Mouse (Mus musculus): Measurements from ENCODE around the gene Cdk11b. TPM values are rescaled to one million over a fixed set of nuclear protein-coding genes. Genes with fewer than 3 reads are reported as not detected.

Cdk11b gene
- polyA plus RNA-seq, 1 experiment, result 40.4 TPM

DNA sequence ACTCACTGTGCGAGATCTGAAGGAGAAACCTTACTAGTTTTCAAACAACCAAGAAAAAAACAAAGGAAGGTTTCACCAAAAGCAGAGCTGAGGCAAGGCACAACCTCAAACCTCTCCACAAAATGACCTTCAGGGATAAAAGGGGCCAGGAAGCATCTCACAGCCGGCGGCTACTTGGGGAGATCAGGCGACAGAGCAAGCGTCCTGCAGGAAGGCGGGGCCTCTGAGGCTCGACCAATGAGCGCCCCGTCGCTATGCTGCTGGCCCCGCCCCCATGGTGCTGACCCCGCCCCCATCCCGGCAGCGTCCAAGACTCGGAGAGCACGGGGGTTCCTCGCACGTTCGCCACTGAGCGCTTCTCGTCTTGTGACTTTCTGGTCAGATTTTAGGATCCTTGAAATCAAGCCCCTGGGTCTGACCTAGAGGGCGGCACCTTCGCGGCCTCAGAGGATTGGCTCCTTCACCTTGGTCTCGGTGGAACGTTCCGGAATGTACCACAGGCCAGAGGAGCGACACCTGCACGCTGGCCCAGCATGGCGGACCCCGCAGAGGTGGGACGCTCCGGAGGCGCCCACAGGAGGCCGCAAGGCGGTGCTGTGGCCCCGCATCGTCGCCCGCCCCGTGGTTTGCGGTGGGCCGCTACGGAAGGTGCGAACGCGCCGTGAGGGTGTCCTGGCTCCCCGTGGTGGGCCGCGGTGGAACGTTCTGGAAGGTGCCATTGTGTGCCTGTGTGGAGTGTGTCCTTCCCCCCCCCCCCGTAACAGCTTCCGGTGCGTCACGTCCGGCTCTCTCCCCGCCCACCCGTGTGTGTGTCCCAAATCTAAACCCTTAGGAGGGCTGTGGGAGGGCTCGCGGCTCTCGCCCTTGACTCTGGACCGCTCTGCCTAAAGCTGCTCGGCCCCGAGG is 23.3 kb upstream of the Cdk11b start, which contains the start of gene Slc35e2:
Slc35e2 (plus strand) TSS at position 326 of the 906 bp plus-strand sequence.
- Histone ChIP-seq H3K4me3 (ENCODE audit: insufficient read depth, poor library complexity, severe bottlenecking) (peak within 1 kb of the TSS; percentile 71), H3K27me3 (ENCODE audit: control insufficient read depth, insufficient read depth, insufficient read length) (no peaks in the 10 kb centered on the region), H3ac (ENCODE audit: control insufficient read depth, insufficient read length, low read depth) (peak within 1 kb of the TSS; percentile 95), H3K36me3 (ENCODE audit: control insufficient read depth, insufficient read depth) (peaks cover 23% of the 10 kb centered on the region), H3K79me3 (ENCODE audit: low read depth) (peaks cover 31% of the 10 kb centered on the region), H3K79me2 (ENCODE audit: control insufficient read depth, insufficient read depth) (peaks cover 57% of the 10 kb centered on the region)
- no peak for TF ChIP-seq CEBPB (IDR thresholded peaks at IDR 0.05; ENCODE audit: low read depth)
- TF ChIP-seq MAX (IDR thresholded peaks at IDR 0.05), result peak; percentile 69

DNA sequence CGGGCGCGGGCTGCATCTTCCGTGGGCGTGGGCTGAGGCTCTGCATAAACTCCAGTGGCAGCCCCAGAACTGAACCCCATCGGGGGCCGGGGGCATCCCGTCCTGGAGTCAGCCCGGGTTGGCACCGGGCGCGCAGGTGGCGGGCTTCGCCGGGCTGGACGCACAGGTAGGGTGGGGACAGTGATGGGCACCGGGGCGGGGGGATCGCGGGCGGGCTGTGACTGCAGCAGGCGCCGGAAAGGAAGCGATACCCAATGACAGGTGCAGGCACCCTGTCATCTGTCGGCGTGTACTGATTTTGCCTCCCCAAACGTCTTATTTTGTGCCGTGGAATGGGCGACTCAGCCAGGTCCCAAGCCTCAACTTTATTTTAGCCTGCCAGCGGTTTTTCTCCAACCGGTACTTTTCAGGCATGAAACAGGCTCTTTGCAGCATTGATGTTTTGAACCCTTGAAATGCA is 22.6 kb upstream of the Cdk11b start:
- peak overlapping the region; percentile 71 for H3K4me3 ChIP-seq (ENCODE audit: insufficient read depth, poor library complexity, severe bottlenecking)
- TF ChIP-seq MAX (IDR thresholded peaks at IDR 0.05), result no peak
- TF ChIP-seq MYOG (IDR thresholded peaks at IDR 0.05; ENCODE audit: control insufficient read depth, extremely low read depth, insufficient read length), result no peak
- peak; percentile 31 for TF ChIP-seq MYOD1 (IDR thresholded peaks at IDR 0.05; ENCODE audit: control insufficient read depth, insufficient read length, low read depth)
- peak overlapping the region; percentile 84 for H3ac ChIP-seq (ENCODE audit: control insufficient read depth, insufficient read length, low read depth)
- peaks cover 31% of the 10 kb centered on the region for H3K79me3 ChIP-seq (ENCODE audit: low read depth)
- peaks cover 62% of the 10 kb centered on the region for H3K79me2 ChIP-seq (ENCODE audit: control insufficient read depth, insufficient read depth)
- peaks cover 23% of the 10 kb centered on the region for H3K36me3 ChIP-seq (ENCODE audit: control insufficient read depth, insufficient read depth)
- no peaks in the 10 kb centered on the region for H3K27me3 ChIP-seq (ENCODE audit: control insufficient read depth, insufficient read depth, insufficient read length)

GRCm38 (mm10) chr4:155602753-155603152 is 21.9 kb upstream of the Cdk11b start:
- H3K4me3 ChIP-seq (ENCODE audit: insufficient read depth, poor library complexity, severe bottlenecking), result peak overlapping the region; percentile 71
- H3K79me3 ChIP-seq (ENCODE audit: low read depth), result peaks cover 36% of the 10 kb centered on the region
- peaks cover 69% of the 10 kb centered on the region for H3K79me2 ChIP-seq (ENCODE audit: control insufficient read depth, insufficient read depth)
- H3K27me3 ChIP-seq (ENCODE audit: control insufficient read depth, insufficient read depth, insufficient read length), result no peaks in the 10 kb centered on the region
- H3ac ChIP-seq (ENCODE audit: control insufficient read depth, insufficient read length, low read depth), result peak overlapping the region; percentile 18
- no peak for TF ChIP-seq USF1 (IDR thresholded peaks at IDR 0.05; ENCODE audit: low read depth)
- TF ChIP-seq MYOD1 (IDR thresholded peaks at IDR 0.05; ENCODE audit: control insufficient read depth, insufficient read length, low read depth), result no peak
- no peak for TF ChIP-seq CEBPB (IDR thresholded peaks at IDR 0.05; ENCODE audit: low read depth)
- TF ChIP-seq FOSL1 (IDR thresholded peaks at IDR 0.05; ENCODE audit: insufficient read depth, low read length, poor library complexity, severe bottlenecking), result no peak
- no peak for TF ChIP-seq MYOG (IDR thresholded peaks at IDR 0.05; ENCODE audit: control insufficient read depth, extremely low read depth, insufficient read length)
- no peak for TF ChIP-seq CTCF (IDR thresholded peaks at IDR 0.05; ENCODE audit: control insufficient read depth, insufficient read depth, insufficient read length)
- no peak for TF ChIP-seq MAX (IDR thresholded peaks at IDR 0.05)
- H3K36me3 ChIP-seq (ENCODE audit: control insufficient read depth, insufficient read depth), result peaks cover 23% of the 10 kb centered on the region

DNA sequence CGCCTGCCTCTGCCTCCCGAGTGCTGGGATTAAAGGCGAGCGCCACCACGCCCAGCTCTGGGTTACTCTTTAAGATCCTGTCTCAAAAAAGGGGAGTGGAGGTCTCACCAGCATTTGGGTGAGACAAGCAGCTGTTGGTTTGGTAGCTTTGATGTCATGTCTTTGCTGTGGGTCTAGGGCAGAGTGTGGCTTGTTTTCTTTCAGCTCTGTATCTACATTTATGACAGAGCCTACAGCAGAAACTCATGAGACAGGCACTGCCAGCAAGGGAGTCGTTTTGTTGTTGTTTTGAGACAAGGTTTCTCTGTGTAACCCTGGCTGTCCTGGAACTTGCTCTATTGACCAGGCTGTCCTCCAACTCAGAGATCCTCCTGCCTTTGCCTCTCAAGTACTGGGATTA is 20.9 kb upstream of the Cdk11b start:
- no peak for TF ChIP-seq FOSL1 (IDR thresholded peaks at IDR 0.05; ENCODE audit: insufficient read depth, low read length, poor library complexity, severe bottlenecking)
- TF ChIP-seq MYOD1 (IDR thresholded peaks at IDR 0.05; ENCODE audit: control insufficient read depth, insufficient read length, low read depth), result no peak
- no peak for TF ChIP-seq USF1 (IDR thresholded peaks at IDR 0.05; ENCODE audit: low read depth)
- TF ChIP-seq CEBPB (IDR thresholded peaks at IDR 0.05; ENCODE audit: low read depth), result no peak
- TF ChIP-seq MAX (IDR thresholded peaks at IDR 0.05), result no peak
- TF ChIP-seq MYOG (IDR thresholded peaks at IDR 0.05; ENCODE audit: control insufficient read depth, extremely low read depth, insufficient read length), result no peak
- TF ChIP-seq CTCF (IDR thresholded peaks at IDR 0.05; ENCODE audit: control insufficient read depth, insufficient read depth, insufficient read length), result no peak
- Histone ChIP-seq H3K79me3 (ENCODE audit: low read depth) (peaks cover 38% of the 10 kb centered on the region), H3ac (ENCODE audit: control insufficient read depth, insufficient read length, low read depth) (no peak overlapping the region), H3K4me3 (ENCODE audit: insufficient read depth, poor library complexity, severe bottlenecking) (no peak overlapping the region), H3K36me3 (ENCODE audit: control insufficient read depth, insufficient read depth) (peaks cover 23% of the 10 kb centered on the region), H3K79me2 (ENCODE audit: control insufficient read depth, insufficient read depth) (peaks cover 74% of the 10 kb centered on the region), H3K27me3 (ENCODE audit: control insufficient read depth, insufficient read depth, insufficient read length) (no peaks in the 10 kb centered on the region)

DNA sequence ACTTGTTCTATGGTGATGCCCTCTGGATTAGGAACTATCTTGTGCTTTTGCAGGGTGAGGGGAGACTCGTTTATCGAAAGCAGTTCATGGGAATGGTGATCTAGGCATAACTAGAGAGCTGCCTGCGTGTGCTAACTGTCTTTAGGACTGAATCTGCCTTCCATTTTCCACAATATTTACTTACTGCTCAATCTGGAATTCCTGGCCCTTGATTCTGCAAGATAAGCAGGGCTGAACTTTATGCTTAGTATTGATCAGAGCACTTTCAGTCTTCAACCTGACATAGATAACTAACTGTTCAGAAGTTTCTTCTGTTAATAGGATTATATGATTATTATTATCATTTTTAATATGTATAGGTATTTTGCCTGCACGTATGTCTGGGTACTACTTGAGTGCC is 19.5 kb upstream of the Cdk11b start:
- peaks cover 36% of the 10 kb centered on the region for H3K79me3 ChIP-seq (ENCODE audit: low read depth)
- peaks cover 29% of the 10 kb centered on the region for H3K36me3 ChIP-seq (ENCODE audit: control insufficient read depth, insufficient read depth)

GRCm38 (mm10) chr4:155606825-155607224 is 17.8 kb upstream of the Cdk11b start:
- H3K27me3 ChIP-seq (ENCODE audit: control insufficient read depth, insufficient read depth, insufficient read length), result no peaks in the 10 kb centered on the region
- peaks cover 61% of the 10 kb centered on the region for H3K79me2 ChIP-seq (ENCODE audit: control insufficient read depth, insufficient read depth)
- H3K36me3 ChIP-seq (ENCODE audit: control insufficient read depth, insufficient read depth), result peaks cover 37% of the 10 kb centered on the region
- peaks cover 36% of the 10 kb centered on the region for H3K79me3 ChIP-seq (ENCODE audit: low read depth)
- TF ChIP-seq CEBPB (IDR thresholded peaks at IDR 0.05; ENCODE audit: low read depth), result no peak
- no peak for TF ChIP-seq FOSL1 (IDR thresholded peaks at IDR 0.05; ENCODE audit: insufficient read depth, low read length, poor library complexity, severe bottlenecking)
- no peak for TF ChIP-seq MAX (IDR thresholded peaks at IDR 0.05)
- TF ChIP-seq CTCF (IDR thresholded peaks at IDR 0.05; ENCODE audit: control insufficient read depth, insufficient read depth, insufficient read length), result no peak
- TF ChIP-seq MYOG (IDR thresholded peaks at IDR 0.05; ENCODE audit: control insufficient read depth, extremely low read depth, insufficient read length), result no peak
- no peak for TF ChIP-seq MYOD1 (IDR thresholded peaks at IDR 0.05; ENCODE audit: control insufficient read depth, insufficient read length, low read depth)
- no peak overlapping the region for H3K4me3 ChIP-seq (ENCODE audit: insufficient read depth, poor library complexity, severe bottlenecking)
- H3ac ChIP-seq (ENCODE audit: control insufficient read depth, insufficient read length, low read depth), result no peak overlapping the region

More for the DNA sequence above, 19.5 kb upstream of the Cdk11b start:
- no peaks in the 10 kb centered on the region for H3K27me3 ChIP-seq (ENCODE audit: control insufficient read depth, insufficient read depth, insufficient read length)
- peaks cover 69% of the 10 kb centered on the region for H3K79me2 ChIP-seq (ENCODE audit: control insufficient read depth, insufficient read depth)
- H3K4me3 ChIP-seq (ENCODE audit: insufficient read depth, poor library complexity, severe bottlenecking), result no peak overlapping the region
- TF ChIP-seq FOSL1 (IDR thresholded peaks at IDR 0.05; ENCODE audit: insufficient read depth, low read length, poor library complexity, severe bottlenecking) (no peak), MYOG (IDR thresholded peaks at IDR 0.05; ENCODE audit: control insufficient read depth, extremely low read depth, insufficient read length) (no peak), CEBPB (IDR thresholded peaks at IDR 0.05; ENCODE audit: low read depth) (no peak), CTCF (IDR thresholded peaks at IDR 0.05; ENCODE audit: control insufficient read depth, insufficient read depth, insufficient read length) (no peak)
- H3ac ChIP-seq (ENCODE audit: control insufficient read depth, insufficient read length, low read depth), result no peak overlapping the region
